Mouse (Mus musculus): ENCODE data around the gene Nox3. TPM values are rescaled to one million over a fixed set of nuclear protein-coding genes. Genes with fewer than 3 reads are reported as not detected.

Nox3 gene
- not detected for polyA plus RNA-seq (2017; shearing (Covaris generic))

- ATAC-seq: no peak
These were observed at the start of gene Nox3 for GRCm38 (mm10) chr17:3696161-3696560. Gene Nox3, minus strand, starts transcription at chr17:3696261.

- no peak for ATAC-seq
These were observed 48.3 kb upstream of the Nox3 start for GRCm38 (mm10) chr17:3744402-3744801.

GRCm38 (mm10) chr17:3736936-3737335 lies 40.9 kb upstream of the Nox3 start:
- ATAC-seq: no peak

GRCm38 (mm10) chr17:3734286-3734685 lies 38.2 kb upstream of the Nox3 start:
- ATAC-seq: no peak

GRCm38 (mm10) chr17:3705350-3705930 lies 9.4 kb upstream of the Nox3 start:
- no peak for ATAC-seq

GRCm38 (mm10) chr17:3702320-3702719 lies 6.3 kb upstream of the Nox3 start:
- ATAC-seq: no peak

GRCm38 (mm10) chr17:3692817-3693216 lies 3.2 kb downstream of the Nox3 start:
- no peak for ATAC-seq

GRCm38 (mm10) chr17:3690499-3691258 lies 5.4 kb downstream of the Nox3 start:
- no peak for ATAC-seq

- no peak for ATAC-seq
These were observed 12.4 kb downstream of the Nox3 start for GRCm38 (mm10) chr17:3683662-3684061.

- no peak for ATAC-seq
These were observed 26.8 kb downstream of the Nox3 start for GRCm38 (mm10) chr17:3669226-3669625.

- no peak for ATAC-seq
These were observed 28.8 kb downstream of the Nox3 start for GRCm38 (mm10) chr17:3667287-3667686.

GRCm38 (mm10) chr17:3665321-3665720 lies 30.7 kb downstream of the Nox3 start:
- ATAC-seq: no peak

- no peak for ATAC-seq
These were observed 36.6 kb downstream of the Nox3 start for GRCm38 (mm10) chr17:3659497-3659896.

- no peak for ATAC-seq
These were observed 45.7 kb downstream of the Nox3 start for GRCm38 (mm10) chr17:3650377-3650776.

- no peak for ATAC-seq
These were observed 52.5 kb downstream of the Nox3 start for GRCm38 (mm10) chr17:3643582-3643981.

GRCm38 (mm10) chr17:3641456-3641855 lies 54.6 kb downstream of the Nox3 start:
- ATAC-seq: no peak

- no peak for ATAC-seq
These were observed 57.3 kb downstream of the Nox3 start for GRCm38 (mm10) chr17:3638757-3639156.

GRCm38 (mm10) chr17:3632501-3632900 lies 63.6 kb downstream of the Nox3 start:
- ATAC-seq: no peak

- no peak for ATAC-seq
These were observed 79.5 kb downstream of the Nox3 start for GRCm38 (mm10) chr17:3616329-3617216.

- ATAC-seq: no peak
These were observed 80.5 kb downstream of the Nox3 start for GRCm38 (mm10) chr17:3615553-3615952.

GRCm38 (mm10) chr17:3611781-3612075 lies 84.3 kb downstream of the Nox3 start:
- ATAC-seq: no peak

- ATAC-seq: no peak
These were observed 84.9 kb downstream of the Nox3 start for GRCm38 (mm10) chr17:3610928-3611780.

- no peak for ATAC-seq
These were observed 85.7 kb downstream of the Nox3 start for GRCm38 (mm10) chr17:3610307-3610754.
